Mouse (Mus musculus) G1E (cell line): Measurements from ENCODE around the gene Srsf5.

Source experiments
- CTCF ChIP-seq: IDR thresholded peaks from 2 replicates; pipeline ENCODE4 v1.5.1; 2012; ENCODE audit warnings: low read depth, low read length, inconsistent platforms, mixed read lengths
- GATA1 ChIP-seq: IDR thresholded peaks from 2 replicates; pipeline ENCODE4 v1.6.1; 2012; ENCODE audit warnings: borderline replicate concordance, low read length, inconsistent platforms, mixed read lengths

GRCm38 (mm10) chr12:80927518-80927917 is 17.8 kb upstream of the Srsf5 start:
- TF ChIP-seq CTCF (no peak), GATA1 (no peak)
